Mouse (Mus musculus) right cerebral cortex, postnatal 10 days (tissue): Measurements from ENCODE around the gene Itprid2.

Experiments
- DNase-seq, 2 experiments: peaks; one replicate each; pipeline ENCODE4 v3.0.0; 2021; ENCODE audit warnings: low spot score in 2 of 2

Itprid2 gene

GRCm38 (mm10) chr2:79651185-79651584 lies 16.0 kb downstream of the Itprid2 start:
- no peak for DNase-seq

DNA sequence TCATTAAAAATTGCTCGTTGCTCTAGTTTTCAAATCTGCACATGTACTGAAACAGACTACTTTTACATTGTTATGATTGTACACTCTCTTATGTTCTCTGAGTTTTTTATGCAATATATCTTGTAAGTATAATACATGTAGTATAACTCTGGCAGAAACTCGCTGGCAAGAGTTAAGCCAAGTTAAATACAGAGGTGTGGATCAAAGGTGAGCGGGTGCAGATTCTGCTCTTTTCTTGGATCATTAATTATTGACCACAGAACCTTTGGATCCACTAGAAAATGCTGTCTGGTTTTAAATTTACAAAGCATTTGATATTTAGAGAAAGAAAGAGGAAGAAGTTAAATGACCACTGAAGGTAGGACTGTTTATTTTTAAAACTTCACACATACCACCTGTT lies 16.5 kb downstream of the Itprid2 start:
- DNase-seq, result no peak

- DNase-seq, result no peak
These were observed 17.4 kb downstream of the Itprid2 start for GRCm38 (mm10) chr2:79652502-79652901.

DNA sequence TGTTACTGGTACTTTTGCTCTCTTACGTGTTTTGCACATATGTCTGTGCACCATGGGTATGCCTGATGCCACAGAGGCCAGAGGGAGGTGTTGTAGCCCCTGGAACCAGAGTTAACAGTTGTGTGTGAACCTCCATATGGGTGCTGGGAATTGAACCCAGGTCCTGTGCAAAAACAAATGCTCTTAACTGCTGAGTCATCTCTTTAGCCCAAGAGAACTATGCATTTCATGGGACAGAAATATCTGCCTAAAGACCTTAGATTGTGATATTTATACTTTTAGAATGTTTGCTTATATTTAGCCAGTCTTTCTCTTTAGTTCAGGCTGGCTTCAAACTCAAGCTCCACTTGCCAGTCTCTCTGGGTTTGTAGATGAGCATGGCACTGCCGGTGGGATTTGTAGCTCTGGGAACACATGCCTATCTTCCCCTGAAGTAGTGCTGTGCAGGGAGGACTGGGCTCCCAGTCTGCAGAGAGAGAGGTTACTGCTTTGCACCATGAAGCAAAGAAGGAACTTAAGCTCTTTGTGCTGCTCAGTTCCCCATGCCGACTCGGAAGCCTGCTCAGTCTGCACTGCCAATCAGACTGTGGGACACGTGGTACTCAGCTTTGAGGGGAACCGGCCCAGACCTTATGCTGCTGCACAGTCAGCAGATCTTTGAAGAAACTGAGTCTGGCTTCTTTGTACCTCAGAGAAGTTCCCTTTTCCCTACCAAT lies 18.1 kb downstream of the Itprid2 start:
- peak; percentile 51 to 53 for DNase-seq

DNA sequence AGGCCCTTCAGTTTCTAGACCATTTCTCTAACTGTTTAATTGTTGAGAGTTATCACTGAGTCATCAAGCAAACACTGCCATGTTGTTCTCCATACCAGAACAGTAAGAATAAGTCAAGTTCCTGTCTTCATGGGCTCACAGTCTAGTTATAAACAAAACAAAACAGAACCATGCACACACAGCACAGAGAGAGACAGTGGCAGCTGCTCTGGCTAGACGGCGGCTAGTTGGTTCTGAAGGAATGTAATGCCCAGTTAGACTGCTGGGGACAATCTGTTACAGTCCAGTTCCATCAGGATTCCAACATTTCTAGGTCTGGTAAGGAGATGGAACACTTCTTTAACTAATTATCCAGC lies 18.6 kb downstream of the Itprid2 start:
- DNase-seq, result no peak

DNA sequence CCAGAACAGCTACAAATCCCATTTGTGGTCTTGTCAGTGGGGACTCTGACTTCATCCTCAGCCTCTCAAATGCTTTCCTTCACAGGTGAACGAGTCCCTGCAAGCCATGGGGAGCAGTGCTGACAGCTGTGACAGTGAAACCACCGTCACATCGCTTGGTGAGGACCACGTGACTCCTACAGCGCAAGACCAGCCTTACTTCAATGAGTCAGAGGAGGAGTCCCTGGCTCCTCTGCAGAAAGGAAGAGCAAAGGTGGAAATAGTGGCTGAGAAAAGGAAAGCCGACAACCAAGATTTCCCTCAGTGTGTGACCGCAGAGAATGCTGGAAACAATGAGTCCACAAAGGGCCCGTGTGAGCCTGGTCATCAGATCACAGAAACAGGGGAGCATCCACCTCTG lies 21.9 kb downstream of the Itprid2 start:
- DNase-seq, result no peak

DNA sequence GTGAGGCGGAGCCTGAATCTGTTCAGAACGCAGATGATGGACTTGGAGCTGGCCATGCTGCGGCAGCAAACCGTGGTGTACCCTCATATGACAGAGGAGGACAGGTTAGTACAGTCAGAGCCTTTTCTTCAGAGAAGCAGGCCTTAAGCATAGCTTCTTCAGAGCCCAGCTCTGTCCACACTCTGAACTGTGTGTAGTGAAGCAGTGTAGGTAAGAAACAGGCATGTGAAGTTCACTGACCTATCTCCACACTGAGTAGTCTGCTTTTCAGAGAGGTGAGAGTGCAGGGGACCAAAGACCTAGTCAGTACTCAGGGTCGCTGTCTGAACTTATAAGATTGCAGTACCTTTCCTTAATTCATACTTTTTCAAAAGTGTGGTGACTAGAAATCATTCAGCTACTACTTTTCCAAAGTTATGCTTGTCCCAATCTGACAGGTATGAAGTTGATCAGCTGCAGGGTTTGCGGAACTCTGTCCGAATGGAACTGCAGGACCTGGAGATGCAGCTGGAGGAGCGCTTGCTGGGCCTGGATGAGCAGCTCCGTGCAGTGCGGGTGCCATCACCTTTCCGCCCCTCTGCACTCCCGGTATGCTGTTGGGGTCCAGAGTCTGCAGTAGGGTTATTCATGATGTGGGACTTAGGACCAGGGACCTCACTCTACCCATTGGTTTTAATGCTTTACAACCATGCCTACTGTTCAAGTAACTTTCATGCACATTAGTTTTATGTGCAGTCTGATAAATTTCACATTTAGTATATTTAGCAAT lies 25.4 kb downstream of the Itprid2 start:
- no peak for DNase-seq

DNA sequence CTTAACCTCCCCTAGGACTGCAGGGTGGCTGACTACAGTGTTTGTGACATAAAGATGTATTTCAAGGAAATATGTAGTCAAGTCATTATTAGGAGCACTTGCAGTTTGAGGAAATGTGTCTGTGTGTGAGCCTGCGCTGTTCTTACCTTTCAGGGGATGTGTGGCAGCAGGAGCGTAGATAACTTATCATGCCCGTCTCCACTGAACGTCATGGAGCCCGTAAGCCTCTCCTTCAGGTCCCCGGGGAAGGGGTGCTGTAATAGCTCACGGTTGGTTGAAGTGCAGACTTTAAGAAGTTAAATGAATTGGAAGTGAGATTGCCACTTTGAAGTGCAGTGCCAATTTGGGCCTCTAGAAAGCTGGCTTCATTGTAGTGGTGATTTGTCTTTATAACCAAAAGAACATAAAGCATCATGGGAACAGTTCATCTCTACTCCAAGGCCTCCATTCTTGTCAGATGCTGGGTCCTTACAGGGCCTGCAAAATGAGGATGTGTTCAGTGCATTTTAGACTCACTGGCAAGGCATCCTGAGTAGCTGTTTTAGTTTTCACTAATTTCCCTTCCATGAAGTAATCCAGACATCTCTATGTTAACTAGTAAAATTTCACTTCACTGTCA lies 26.4 kb downstream of the Itprid2 start:
- no peak for DNase-seq

DNA sequence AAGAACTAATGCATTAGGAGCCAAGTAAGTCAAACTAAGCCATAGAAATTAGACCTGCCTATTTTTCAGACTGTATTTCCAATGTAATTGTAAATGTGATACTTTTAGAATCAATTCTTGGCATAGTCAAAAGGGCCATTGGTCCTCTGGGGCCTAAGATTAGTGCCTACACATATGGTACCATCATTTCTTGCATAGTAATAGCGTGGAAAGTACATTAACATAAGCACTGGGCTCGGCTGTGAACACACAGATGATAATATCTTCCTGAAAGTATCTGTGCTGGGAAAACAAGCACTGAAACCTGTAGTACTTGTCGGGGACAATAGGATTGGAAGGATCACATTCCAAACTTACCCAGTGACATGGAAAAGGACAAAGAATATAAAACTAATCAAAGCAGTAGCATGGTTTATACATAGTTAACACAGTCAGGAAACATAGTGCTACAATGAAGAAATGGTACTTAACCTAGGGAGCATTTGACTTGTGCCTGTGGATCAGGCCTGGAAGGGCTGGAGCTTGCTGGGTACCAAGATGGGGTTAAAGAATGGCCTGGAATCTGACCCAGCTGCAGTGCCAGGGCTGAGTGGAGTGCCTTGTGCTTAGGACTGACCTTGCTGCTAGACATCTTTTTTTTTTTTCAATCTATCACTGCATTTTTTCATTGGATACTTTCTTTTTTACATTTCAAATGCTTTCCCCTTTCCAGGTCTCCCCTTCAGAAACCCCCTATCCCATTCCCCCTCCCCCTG lies 29.6 kb downstream of the Itprid2 start:
- DNase-seq, result no peak

DNA sequence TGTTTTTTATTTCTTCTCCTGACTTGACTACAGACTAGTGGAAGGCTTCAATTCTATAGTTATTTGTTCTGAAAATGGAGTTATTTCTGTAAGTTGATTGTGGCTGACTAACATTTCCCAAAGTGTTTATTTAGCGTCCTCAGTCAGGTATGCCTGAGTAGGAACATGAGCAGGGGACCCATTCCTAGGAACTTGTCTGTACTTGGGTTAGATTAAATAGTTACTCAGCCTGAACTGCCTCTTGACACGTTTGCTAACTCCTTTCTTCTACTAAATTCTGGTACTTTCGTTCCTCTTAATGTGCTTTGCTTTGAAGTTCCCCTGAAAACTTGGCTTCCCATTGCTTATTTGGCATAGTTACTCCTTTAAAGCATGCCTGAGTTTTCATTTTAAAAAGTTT lies 30.3 kb downstream of the Itprid2 start:
- DNase-seq, result no peak

DNA sequence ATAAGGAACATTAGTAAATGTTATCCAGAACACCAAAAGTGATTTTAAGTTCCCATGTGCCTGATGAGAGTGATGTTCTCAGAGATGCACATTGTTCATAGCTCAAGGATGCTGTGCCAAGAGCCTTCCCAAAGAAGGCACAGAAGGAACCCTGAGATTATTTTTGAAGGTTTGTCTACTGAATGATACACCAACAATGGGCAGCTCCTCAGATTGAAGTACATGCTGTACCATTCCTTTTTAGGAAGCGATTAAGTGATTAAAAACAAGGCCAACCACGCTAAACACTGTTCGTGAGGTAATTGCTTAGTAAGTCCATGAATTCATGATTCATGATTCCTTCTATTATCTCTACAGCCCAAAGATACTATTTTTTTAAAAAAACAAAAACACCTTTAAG lies 40.1 kb downstream of the Itprid2 start:
- DNase-seq, result no peak

- DNase-seq, result no peak
These were observed 42.6 kb downstream of the Itprid2 start for GRCm38 (mm10) chr2:79677663-79678257.

GRCm38 (mm10) chr2:79681672-79682071 lies 46.5 kb downstream of the Itprid2 start:
- no peak for DNase-seq

- peak in 1 of 2 experiments; percentile 49 for DNase-seq
These were observed 48.1 kb downstream of the Itprid2 start for GRCm38 (mm10) chr2:79683258-79683657.

DNA sequence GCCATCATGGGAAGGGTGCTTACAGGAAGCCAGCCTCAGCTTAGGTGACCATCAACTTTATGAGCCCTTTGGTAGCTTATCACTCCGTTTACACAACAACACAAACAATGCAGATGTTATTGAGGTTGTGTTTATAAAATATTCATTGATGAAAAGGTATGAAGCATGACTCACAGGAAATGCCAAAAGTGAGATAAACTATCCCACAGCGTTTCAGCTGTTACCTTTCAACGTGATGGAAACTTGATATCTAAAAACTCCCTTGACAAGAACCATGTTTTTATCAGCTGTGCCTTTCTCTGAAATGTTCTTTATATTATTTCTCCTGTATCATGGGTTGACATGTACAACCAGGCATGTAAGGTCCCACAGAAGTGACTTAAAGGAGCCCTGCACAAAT lies 55.7 kb downstream of the Itprid2 start:
- no peak for DNase-seq

- DNase-seq, result no peak
These were observed 60.0 kb downstream of the Itprid2 start for GRCm38 (mm10) chr2:79695190-79695589.

DNA sequence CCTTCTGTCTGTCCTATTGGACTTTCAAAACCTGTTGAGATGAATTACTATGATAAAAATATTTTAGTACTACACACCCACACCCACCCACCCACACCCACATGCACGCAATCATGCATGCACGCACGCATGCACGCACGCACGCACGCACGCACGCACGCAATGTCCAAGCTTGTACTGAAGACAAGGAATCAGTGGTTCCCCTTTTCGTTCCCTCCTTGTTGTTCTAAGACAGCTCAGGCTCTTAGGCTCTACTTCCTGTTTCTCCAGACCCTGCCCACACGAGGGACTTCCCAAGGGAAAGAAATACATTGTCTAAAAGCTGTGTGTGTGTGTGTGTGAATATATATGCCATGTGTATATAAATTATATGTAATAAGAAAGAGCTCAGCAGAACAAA lies 60.8 kb downstream of the Itprid2 start:
- no peak for DNase-seq

GRCm38 (mm10) chr2:79696478-79697230 lies 61.5 kb downstream of the Itprid2 start:
- DNase-seq, result no peak

- DNase-seq, result no peak
These were observed 63.0 kb downstream of the Itprid2 start for GRCm38 (mm10) chr2:79698166-79698565.

GRCm38 (mm10) chr2:79704773-79705172 lies 69.6 kb downstream of the Itprid2 start:
- no peak for DNase-seq

DNA sequence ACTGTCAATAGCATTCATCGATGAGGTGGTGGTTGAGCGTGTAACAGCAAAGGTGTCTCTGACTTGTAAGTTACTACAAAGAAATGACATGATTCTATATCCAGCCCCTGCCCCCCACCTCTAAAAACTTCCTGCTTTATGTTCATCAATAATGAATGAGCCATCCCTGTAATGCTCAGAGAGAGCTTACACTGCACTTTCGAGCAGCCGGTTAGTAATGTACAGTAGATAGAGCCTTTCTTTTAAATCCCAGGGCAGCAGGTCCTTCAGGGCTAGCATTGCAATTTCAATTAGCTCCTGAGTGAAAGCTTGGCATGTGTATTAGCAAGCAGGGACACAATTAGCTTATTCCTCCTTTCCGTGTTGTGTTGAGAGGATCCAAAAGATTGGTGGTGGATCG lies 72.4 kb downstream of the Itprid2 start, which contains the start of gene Ppp1r1c:
Ppp1r1c (plus strand) TSS at position 206 of the 400 bp plus-strand sequence.
- DNase-seq, result no peak
